Mouse (Mus musculus) liver, postnatal 0 days (tissue): Measurements from ENCODE around the gene Chrne. TPM values are rescaled to one million over a fixed set of nuclear protein-coding genes. Genes with fewer than 3 reads are reported as not detected.

Source experiments
- ATAC-seq: fragments of 200-750 bp; cut with Nextera tagmentation; 2 replicates; pipeline ENCODE4 v1.8.0; 2017; ENCODE audit warnings: mild to moderate bottlenecking, moderate library complexity
- DNase-seq: peaks from one replicate; pipeline ENCODE4 v3.0.0-alpha.2; 2016
- H3K27ac ChIP-seq: fragments of 300-500 bp; sonication (generic); 2 replicates; pipeline ENCODE4 v1.5.1; 2014; ENCODE audit warnings: antibody characterized with exemption, moderate library complexity, mild to moderate bottlenecking, low read depth
- H3K27me3 ChIP-seq: fragments of 300-500 bp; sonication (generic); 2 replicates; pipeline ENCODE4 v1.6.1; 2014; ENCODE audit warnings: low read length, control low read depth, mixed read lengths; ENCODE audit not compliant: insufficient read depth
- H3K36me3 ChIP-seq: fragments of 300-500 bp; sonication (generic); replicated peaks from 2 replicates; pipeline ENCODE4 v1.6.1; 2014; ENCODE audit warnings: mild to moderate bottlenecking, control low read depth, low read length, moderate library complexity, mixed read lengths; ENCODE audit not compliant: insufficient read depth
- H3K4me1 ChIP-seq: fragments of 300-500 bp; sonication (generic); 2 replicates; pipeline ENCODE4 v1.6.1; 2014; ENCODE audit warnings: antibody characterized with exemption, mild to moderate bottlenecking, control low read depth; ENCODE audit not compliant: insufficient read depth
- H3K4me2 ChIP-seq: fragments of 300-500 bp; sonication (generic); 2 replicates; pipeline ENCODE4 v1.6.1; 2014; ENCODE audit warnings: low read depth, mild to moderate bottlenecking, low read length, moderate library complexity, mixed read lengths
- H3K4me3 ChIP-seq: fragments of 300-500 bp; sonication (generic); 2 replicates; pipeline ENCODE4 v1.5.1; 2014; ENCODE audit warnings: low read depth, low read length
- H3K9ac ChIP-seq: fragments of 300-500 bp; sonication (generic); replicated peaks from 2 replicates; pipeline ENCODE4 v1.6.1; 2014; ENCODE audit warnings: mild to moderate bottlenecking, moderate library complexity
- H3K9me3 ChIP-seq: fragments of 300-500 bp; sonication (generic); 2 replicates; pipeline ENCODE4 v1.6.1; 2016; ENCODE audit warnings: mild to moderate bottlenecking, control low read depth, low read length, mixed read lengths
- CTCF ChIP-seq: sonication (generic); IDR thresholded peaks from 2 replicates; pipeline ENCODE4 v1.5.1; 2016; ENCODE audit warnings: antibody characterized with exemption, low read depth
- EP300 ChIP-seq: IDR thresholded peaks from 2 replicates; pipeline ENCODE4 v1.6.1; 2016; ENCODE audit warnings: antibody characterized with exemption, low read depth, mild to moderate bottlenecking
- WGBS: fragments of 180-500 bp; shearing (Covaris S2); extraction: QIAGEN DNeasy Blood & Tissue Kit; methylation state at CpG from one replicate; pipeline ENCODE4 v1.1.7; 2014; ENCODE audit not compliant: insufficient replicate concordance; 5-methylcytosine and 5-hydroxymethylcytosine counted together
- polyA plus RNA-seq: library from polyadenylated mRNA; unstranded; fragments of >200 nt; fragmentation: Nextera tagmentation; extraction: Ambion mirVana; gene quantifications from 2 replicates; pipeline ENCODE4 v1.2.1, GENCODE M21; 2015

Chrne gene
- polyA plus RNA-seq, 1 experiment from 2014 or later, result 0.19 TPM

GRCm38 (mm10) chr11:70596094-70596493 is 22.9 kb downstream of the Chrne start:
- H3K4me1 ChIP-seq, result peaks cover 24% of the 10 kb centered on the region
- H3K4me3 ChIP-seq, result no peak overlapping the region
- no peak overlapping the region for H3K9ac ChIP-seq
- ATAC-seq (no peak), DNase-seq (no peak)
- H3K36me3 ChIP-seq, result 0 out of 2 replicates have a peak, but pooled peaks cover 9% of the 10 kb centered on the region
- H3K27me3 ChIP-seq, result no peaks in the 10 kb centered on the region
- 64% methylated on average over 4 of the region's 4 CpGs for WGBS
- no peak overlapping the region for H3K4me2 ChIP-seq
- H3K9me3 ChIP-seq, result no peaks in the 10 kb centered on the region
- peak overlapping the region; percentile 57 for H3K27ac ChIP-seq
- TF ChIP-seq EP300 (no peak), CTCF (no peak)

DNA sequence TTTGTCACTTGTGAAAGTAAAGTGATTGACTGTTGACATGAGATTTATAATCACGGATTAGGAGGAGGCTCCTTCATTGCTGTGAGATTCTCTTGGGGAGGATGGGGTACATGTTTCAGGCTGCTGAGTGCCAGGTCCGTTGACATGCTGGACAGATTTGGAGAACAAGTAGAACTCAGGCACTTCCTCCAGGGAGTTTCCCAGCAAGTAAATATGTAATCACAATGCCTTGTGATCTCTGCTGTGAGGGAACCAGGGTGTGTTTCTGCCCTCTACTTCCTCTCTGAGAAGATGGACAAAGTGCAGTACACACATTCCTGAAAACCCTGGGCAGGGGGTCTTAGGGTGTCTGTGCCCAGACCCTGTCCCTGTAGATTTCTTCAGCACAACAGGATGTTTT is 23.4 kb downstream of the Chrne start:
- Histone ChIP-seq H3K9me3 (no peaks in the 10 kb centered on the region), H3K9ac (no peak overlapping the region), H3K4me3 (no peak overlapping the region), H3K4me2 (no peak overlapping the region; the same call in 1 of the 2 replicates), H3K36me3 (0 out of 2 replicates have a peak, but pooled peaks cover 9% of the 10 kb centered on the region), H3K4me1 (peaks cover 24% of the 10 kb centered on the region), H3K27me3 (no peaks in the 10 kb centered on the region), H3K27ac (peak overlapping the region; percentile 57)
- TF ChIP-seq EP300 (no peak), CTCF (no peak)
- ATAC-seq (0 out of 2 replicates have a peak, but pooled peaks have one; percentile 19), DNase-seq (no peak)
- 42% methylated on average over 2 of the region's 2 CpGs for WGBS

DNA sequence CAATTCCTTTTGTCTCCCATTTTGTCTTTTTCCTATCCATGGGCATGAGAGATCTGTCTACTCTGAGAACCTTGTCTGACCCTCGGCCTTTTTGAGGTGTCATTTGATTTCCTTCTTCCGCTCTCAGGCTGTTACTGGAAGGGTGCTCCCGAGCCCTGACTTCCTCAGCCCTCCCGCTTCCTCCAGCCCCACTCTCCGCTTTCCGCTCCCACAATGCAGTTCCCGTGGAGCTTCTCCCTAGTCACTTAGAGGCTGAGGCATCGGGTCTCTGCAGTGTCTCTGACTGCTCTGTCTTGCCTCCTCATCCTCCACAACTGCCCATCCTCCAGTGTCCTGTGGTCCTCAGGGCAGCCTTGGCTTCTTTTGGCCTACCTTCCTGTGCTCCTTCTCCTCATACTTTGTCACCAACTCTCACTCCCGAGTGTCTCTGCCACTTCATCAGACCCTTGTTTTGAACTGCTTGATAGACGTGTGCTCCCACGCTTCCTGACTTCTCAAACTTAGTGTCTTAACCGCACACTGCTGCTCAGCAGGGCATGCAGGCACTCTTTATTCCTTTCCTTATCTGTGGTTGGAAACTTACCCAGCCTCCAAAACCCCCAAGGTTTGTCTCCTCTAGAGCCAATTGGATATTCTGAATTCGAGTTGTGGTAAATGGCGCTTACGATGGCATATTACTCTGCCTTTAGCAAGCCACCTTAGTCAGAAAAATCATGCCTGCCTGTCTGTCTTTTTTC is 24.6 kb downstream of the Chrne start:
- ATAC-seq, result 0 out of 2 replicates have a peak, but pooled peaks have one; percentile 35
- Histone ChIP-seq H3K27ac (peak overlapping the region; percentile 57), H3K36me3 (0 out of 2 replicates have a peak, but pooled peaks cover 7% of the 10 kb centered on the region), H3K9me3 (no peaks in the 10 kb centered on the region), H3K27me3 (no peaks in the 10 kb centered on the region), H3K4me1 (peaks cover 24% of the 10 kb centered on the region), H3K9ac (no peak overlapping the region), H3K4me2 (no peak overlapping the region), H3K4me3 (no peak overlapping the region)
- no peak for TF ChIP-seq EP300
- no peak for TF ChIP-seq CTCF
- no peak for DNase-seq
- 60% methylated on average over 15 of the region's 15 CpGs for WGBS

DNA sequence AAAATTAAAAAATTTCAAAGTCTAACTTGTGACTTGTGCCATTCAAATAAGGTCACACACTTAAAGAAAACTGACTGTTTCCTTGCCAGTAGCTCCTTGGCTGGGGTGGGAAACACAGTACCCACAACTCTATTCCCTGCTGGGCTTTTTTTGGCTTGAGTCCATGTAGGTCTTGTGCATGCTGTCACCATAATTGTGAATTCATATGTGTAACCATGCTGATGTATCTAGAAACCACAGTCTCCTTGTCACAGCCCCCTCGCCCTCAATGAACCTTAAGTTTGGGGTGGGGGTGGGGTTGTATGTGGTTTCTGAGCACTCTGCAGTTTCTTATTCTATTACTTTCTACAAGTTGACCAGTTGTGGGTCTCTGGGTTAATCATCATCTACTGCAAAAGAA is 27.3 kb downstream of the Chrne start:
- Histone ChIP-seq H3K4me3 (no peak overlapping the region), H3K27me3 (no peaks in the 10 kb centered on the region), H3K9me3 (no peaks in the 10 kb centered on the region), H3K27ac (0 out of 2 replicates have a peak overlapping the region, but pooled peaks have one; percentile 22), H3K36me3 (no peaks in the 10 kb centered on the region), H3K9ac (no peak overlapping the region), H3K4me2 (no peak overlapping the region), H3K4me1 (peaks cover 34% of the 10 kb centered on the region)
- no peak for TF ChIP-seq CTCF
- TF ChIP-seq EP300, result no peak
- 58% methylated on average over 1 of the region's 1 CpGs for WGBS
- ATAC-seq (no peak), DNase-seq (no peak)

GRCm38 (mm10) chr11:70586954-70587353 is 32.1 kb downstream of the Chrne start:
- no peaks in the 10 kb centered on the region for H3K27me3 ChIP-seq
- 61% methylated on average over 5 of the region's 5 CpGs for WGBS

DNA sequence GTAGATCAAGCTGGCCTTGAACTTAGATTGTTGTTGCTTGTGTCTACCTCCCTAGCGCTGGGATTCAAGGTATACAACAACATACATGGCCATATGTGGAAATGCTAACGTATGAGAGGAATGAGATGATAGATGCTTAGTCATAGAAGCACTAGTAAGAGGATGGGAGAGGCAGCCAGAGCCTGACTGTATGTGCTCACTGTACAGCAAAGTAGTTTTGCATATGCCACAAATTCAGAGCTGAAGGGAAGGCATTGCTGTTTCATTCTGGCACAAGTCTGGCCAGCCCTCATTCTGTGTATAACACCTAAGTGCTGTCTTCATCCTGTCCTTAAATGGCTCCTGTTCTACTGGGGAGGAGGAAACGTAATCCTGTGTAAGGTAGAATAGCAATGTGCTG is 32.8 kb downstream of the Chrne start:
- H3K9me3 ChIP-seq, result no peaks in the 10 kb centered on the region
- no peak overlapping the region for H3K9ac ChIP-seq
- peaks cover 41% of the 10 kb centered on the region for H3K4me1 ChIP-seq
- 67% methylated on average over 3 of the region's 3 CpGs for WGBS
- H3K4me3 ChIP-seq, result no peak overlapping the region
- no peak overlapping the region for H3K27ac ChIP-seq
- no peak overlapping the region for H3K4me2 ChIP-seq
- no peaks in the 10 kb centered on the region for H3K36me3 ChIP-seq
- TF ChIP-seq EP300 (no peak), CTCF (no peak)
- no peaks in the 10 kb centered on the region for H3K27me3 ChIP-seq
- ATAC-seq, result no peak
- no peak for DNase-seq

More at GRCm38 (mm10) chr11:70586954-70587353, 32.1 kb downstream of the Chrne start:
- Histone ChIP-seq H3K4me3 (no peak overlapping the region), H3K4me1 (peaks cover 44% of the 10 kb centered on the region), H3K4me2 (no peak overlapping the region), H3K9ac (no peak overlapping the region), H3K27ac (no peak overlapping the region), H3K9me3 (no peaks in the 10 kb centered on the region), H3K36me3 (no peaks in the 10 kb centered on the region)
- TF ChIP-seq EP300 (no peak), CTCF (no peak)
- ATAC-seq, result no peak
- DNase-seq, result no peak

- Histone ChIP-seq H3K27ac (no peak overlapping the region), H3K27me3 (no peaks in the 10 kb centered on the region), H3K9ac (no peak overlapping the region), H3K4me3 (no peak overlapping the region), H3K36me3 (no peaks in the 10 kb centered on the region), H3K4me1 (peaks cover 44% of the 10 kb centered on the region), H3K9me3 (no peaks in the 10 kb centered on the region), H3K4me2 (no peak overlapping the region)
- DNase-seq, result peak; percentile 50
- 51% methylated on average over 7 of the region's 7 CpGs for WGBS
- no peak for ATAC-seq
- TF ChIP-seq CTCF, result no peak
- no peak for TF ChIP-seq EP300
Measured at GRCm38 (mm10) chr11:70585457-70585856, 33.6 kb downstream of the Chrne start.
